Mouse (Mus musculus) retina, postnatal 1 day (tissue): ENCODE results near the gene Cop1.

Experiments used
- DNase-seq: peaks from one replicate; pipeline ENCODE4 v3.0.0-alpha.2; 2012

Cop1 gene

DNA sequence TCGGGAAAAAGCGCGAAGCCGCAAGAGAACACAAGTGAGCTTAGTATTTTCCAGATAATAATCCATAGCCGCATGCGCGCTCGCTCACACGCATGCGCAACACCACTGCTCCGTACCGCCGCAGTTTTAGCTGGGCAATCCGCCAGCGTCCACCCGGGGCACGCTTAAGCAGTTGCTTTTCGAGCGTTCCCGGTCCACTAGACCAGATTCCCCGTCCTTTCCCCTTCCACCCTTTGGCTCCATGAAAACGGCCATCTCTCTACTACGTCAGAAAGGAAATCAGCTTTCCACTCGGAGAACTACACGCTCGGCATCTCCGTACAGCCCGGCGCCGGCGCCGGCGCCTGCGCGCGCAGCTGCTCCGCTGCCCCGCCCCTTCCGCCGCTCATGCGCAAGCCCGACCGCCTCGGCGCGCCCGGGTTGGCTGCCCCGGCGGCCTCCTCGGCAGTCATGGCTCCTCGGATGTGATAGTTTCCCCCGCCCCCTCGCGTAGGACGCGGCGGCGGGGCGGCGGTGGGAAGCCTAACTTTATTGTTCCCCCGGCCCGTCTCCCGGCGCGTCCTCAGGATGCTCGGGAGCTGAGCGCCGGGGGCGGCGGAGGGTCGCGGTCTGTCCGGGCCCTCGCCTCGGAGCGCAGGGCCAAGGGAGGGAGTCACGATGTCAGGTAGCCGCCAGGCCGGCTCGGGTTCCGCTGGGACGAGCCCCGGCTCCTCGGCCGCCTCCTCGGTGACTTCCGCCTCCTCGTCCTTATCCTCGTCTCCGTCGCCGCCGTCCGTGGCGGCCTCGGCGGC is at the start of gene Cop1:
Cop1 (plus strand) TSS at position 540 of the 791 bp plus-strand sequence.
- peak; percentile 96 for DNase-seq

DNA sequence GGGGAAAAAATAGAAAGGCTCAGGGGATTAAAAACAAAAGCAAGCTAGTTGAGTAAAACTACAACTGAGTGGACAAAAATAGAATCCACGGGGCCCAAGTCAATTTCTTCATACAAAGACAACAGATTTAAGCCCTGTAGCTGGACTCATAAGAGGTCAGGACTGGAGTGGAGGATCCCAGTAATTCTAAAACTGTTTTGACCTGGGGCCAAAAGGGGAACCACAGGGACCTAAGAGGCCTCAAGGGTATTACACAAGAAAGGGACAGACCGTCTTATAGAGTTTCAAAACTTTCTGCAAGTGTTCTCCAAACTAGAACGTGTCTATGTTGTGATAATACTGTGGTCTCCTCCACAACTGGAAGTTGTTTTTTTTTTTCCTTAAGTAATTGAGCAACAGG is 45.4 kb upstream of the Cop1 start:
- no peak for DNase-seq

DNA sequence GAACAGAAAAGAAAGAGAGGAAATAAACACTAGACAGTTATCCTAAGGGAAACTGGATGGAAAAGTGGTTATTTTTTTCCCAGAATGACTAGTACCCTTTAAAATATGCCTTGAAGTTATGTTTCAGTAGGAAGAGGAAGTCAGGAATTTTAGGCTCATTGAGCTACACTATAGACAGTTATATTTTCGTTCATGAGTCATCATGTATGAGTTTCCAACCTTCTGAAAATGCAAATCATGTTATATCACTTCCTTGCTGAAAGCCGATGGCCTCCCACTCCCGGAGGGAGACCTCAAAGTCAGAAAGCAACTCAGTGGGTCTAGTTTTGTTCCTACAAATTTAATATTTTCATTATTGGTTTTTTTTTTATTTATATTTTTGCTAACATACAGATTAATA is 33.5 kb upstream of the Cop1 start:
- no peak for DNase-seq

DNA sequence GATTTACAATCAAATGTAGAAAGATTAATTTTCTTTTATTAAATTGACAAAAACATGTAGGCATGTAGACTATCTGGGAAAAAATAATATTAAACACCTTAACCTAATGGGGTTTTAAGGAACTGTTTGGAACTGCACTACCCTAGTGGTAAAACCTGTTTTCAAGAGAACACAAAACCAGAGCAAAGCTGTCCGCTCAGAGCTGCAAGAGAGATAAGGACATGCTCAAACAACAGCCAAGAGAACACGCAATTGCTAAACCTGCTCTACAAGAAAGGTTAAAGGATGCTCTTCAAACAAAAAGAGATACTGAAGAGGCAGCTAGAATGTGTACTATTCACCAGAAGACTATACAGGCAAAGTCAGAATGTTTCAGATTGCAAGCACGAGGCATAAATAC is 32.5 kb upstream of the Cop1 start:
- no peak for DNase-seq

DNA sequence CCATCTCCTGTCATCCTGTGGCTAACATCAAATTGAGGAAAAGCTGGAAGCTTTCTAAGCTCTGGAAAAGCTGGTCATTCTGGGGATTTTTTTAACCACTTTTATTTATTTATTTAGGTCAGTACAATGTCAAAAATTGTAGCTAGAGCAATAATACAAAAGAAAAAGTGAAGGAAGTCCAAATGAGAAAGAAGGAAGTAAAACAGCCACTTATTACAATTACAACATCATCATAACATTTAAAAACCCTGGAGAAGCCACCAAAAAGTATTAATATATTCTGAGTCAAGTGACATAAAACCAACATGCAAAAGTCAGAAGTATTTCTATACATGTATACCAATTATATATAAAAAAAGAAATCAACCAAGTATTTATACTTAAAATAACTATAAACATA is 30.9 kb upstream of the Cop1 start:
- no peak for DNase-seq

DNA sequence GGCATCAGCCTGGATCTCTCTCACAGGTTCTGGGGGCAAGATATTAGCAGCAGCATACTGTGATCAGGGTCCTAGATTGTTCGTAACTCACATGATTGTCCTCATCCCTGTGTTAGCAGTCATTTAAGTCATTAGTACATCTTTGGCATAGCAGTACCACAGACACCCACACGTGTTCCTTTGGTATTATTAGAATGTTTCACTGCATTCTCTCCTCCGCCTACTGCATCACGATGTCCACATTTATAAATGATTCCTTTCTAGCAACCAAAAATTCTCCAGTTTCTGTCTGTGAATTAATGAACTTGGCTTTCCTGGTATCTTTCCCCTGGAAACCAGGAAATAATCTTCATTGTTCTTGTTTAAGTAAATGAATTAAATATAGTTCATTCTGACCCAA is 20.4 kb upstream of the Cop1 start:
- DNase-seq, result no peak

DNA sequence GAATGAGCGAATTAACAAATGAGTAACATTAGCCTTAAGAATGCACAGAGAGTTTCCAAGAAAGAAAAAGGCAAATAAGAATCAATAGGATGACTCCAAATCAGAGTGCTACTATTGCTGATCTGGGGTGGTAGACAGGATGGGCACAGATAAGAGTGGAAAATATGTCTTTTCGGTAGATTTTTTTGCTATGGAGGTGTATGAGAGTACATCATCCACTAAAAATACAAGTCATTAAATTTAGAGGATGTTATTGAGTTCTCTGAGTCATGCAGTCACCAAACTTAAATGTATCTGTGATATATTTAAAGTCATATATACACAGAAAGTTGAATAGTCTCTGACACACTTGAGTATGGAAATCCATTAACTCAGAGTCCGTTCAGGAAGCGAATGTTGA is 14.7 kb upstream of the Cop1 start:
- DNase-seq, result no peak

DNA sequence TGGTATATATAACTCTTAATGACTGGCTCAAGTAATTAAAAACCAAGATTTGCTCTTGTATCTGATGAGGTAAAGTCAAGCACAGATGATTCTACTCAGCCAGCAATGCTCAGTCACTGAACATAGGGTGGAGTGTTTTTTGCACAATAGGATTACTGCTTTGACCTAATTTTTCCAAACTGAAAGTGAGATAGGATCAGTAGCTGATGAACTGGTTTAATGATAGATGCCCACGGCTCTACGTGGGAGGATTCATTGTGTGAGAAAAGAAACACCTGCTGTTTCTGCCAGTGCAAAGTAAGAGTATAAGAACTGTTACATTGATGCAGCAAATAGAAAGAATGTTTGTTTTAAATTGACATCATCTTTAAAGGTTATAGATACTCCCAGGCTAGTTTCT is 10.1 kb upstream of the Cop1 start:
- peak; percentile 71 for DNase-seq

DNA sequence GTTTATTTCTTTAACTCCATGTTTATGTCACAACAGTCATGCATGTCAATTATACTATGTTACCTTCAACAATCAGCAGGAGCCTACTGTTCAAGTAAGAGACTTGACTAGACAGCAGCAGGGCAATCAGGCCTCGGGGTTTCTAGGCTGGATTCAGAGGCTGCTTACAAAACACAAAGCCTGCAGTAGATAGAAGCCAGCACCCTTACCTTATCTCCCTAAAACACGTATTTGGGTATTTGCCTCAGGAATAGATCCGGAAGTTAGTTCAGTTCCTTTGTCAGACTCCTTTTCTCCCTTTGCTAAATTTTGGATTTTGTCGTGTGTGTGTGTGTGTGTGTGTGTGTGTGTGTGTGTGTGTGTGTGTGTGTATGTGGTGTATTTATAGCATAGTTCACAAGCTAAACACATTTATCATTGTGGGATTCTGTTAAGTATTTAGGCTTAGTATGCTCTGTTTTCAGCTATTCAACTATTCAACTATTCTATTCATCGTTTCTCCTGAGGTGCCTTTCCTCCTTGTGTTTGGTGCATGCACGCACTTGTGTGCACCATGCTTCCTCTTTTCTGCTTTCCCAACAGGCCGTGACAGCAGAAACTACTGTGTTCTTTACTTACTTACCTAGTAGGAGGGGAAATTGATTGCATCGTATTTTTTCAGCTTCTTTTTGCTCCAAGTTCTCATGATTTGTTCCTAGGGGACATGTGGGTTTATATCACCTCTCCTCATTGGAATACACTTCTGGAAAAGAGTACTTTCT is 6.9 kb upstream of the Cop1 start:
- no peak for DNase-seq

DNA sequence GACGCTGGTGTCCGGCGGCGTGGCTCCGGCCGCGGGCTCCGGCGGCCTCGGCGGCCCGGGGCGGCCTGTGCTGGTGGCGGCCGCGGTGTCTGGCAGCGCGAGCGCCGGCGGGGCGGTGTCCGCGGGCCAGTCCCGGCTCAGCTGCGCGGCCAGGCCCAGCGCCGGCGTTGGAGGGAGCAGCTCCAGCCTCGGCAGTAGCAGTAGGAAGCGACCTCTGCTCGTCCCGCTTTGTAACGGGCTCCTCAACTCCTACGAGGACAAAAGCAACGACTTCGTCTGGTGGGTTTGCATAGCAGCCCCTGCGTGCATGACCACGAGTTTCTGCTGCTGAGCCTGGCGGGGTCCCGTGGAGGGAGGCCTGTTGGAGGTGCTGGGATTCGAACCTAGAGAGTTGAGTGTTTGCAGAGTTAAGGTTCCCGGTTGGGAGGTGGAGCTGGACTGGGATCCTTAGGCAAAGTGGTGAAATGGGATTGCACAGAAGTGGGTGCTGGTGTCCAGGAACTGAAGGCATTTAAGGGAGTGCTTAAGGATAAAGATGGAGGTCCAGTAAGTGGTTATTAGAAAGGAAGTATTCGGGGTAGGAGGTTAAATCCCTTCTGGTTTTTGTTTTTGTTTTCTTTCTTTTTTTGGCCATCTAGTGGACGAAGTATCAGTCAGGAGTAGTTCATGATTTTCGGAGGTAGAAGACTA is 597 bp downstream of the Cop1 start:
- DNase-seq, result peak; percentile 50

DNA sequence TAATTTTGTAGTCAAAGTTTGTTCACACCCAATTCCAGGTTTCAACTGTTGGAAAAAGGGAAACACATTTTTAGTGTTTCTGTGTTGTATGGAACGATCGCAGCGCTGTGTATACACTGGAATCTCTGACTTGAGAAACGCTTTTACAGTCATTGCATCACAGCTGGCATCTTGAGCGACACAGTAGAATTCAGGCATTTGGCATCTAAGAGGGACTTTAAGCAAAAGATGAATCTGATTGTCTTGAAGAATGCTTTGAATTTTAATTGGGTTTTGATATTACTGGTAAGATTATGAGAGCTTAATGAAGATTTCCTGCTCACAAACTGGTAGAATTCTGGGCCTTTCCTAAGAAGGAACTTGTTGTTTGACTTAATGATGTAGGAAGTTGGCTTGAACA is 1.3 kb downstream of the Cop1 start:
- DNase-seq, result no peak

DNA sequence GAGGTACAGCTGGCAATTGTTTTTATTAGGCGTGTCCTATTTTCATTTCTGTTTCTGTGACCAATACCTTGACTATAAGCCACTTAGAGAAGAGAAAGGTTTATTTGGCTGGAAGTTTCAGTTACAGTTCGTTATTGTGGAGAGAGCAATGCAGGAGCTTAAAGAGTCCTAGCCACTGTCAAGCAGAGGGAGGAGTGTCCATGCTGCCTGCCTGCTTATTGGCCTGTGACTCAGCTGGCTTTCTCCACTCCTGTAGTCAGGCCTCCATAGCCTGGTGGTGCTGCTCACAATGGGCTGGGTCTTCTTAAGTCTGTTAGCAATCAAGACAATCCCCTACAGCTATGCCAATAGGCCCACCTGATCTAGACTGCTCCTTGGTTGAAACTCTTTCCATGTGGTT is 2.4 kb downstream of the Cop1 start:
- no peak for DNase-seq

DNA sequence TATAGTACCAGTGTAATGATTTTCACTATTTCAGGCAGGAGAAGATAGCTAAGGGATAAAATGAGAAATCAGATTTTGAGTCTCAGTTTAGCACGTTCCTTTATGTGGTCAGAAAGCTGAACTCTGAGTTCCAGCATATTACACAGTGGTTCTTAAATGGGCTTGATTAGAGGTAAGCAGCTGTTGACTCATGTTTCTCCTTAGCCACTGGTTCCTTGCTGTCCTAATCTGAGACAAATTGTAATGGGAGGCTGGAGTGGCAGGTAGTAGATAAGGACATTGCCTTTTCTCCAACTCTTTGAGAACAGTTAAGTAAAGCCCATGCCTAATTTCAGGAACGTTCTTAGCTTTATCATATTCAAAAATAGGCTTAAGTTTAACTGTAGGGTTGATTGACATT is 3.6 kb downstream of the Cop1 start:
- no peak for DNase-seq

DNA sequence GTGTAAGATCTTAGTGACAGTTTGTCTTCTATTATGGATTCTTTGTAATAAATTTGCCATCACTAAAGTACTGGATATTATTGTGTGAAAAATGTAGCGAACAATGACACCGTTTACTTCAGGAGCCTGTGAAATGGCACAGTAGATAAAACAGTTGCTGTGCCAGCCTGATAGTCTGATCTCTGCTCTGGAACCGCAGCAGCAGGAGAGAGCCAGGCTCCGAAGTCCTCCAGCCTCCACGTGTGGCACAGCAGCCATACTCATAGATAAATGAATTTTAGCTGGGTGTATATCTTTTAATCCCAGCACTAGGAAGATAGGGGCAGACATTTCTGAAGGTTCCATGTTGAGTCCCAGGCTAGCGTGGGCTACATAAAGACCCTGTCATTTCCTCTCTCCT is 6.0 kb downstream of the Cop1 start:
- no peak for DNase-seq

DNA sequence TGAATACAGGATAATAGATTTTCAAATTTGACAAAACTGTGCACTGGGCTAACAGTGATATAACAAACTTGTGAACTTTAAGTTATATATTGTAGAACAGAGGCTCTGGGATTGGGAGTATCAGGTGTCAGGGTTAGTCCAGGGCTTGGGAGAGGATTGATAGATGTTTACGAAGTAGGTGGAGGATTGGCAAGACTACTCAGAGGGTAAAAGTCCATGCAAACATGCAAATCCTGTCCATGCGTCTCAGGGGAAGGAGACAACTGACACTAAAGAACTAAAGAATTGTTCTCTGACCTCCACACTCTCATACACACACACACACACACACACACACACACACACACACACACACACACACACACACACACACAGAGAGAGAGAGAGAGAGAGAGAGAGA is 18.2 kb downstream of the Cop1 start:
- DNase-seq, result no peak

DNA sequence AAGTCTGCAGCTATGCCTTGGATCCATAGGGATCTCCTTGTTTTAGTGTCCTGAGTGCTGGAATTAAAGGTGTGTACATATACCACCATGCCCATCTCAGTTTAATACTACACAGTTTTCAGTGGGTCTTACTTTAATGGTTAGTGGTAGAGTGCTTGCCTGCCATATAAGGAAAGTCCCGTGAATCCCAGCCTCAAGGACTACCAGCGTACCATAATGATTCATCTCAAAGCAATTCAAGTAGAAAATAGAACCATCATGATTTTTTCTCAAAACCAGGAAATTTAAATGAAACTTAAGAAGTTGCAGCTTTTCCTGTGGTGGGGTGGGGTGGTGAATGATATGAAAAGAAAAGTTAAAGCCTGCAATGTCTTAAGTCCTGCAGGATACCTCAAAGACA is 21.0 kb downstream of the Cop1 start:
- no peak for DNase-seq

DNA sequence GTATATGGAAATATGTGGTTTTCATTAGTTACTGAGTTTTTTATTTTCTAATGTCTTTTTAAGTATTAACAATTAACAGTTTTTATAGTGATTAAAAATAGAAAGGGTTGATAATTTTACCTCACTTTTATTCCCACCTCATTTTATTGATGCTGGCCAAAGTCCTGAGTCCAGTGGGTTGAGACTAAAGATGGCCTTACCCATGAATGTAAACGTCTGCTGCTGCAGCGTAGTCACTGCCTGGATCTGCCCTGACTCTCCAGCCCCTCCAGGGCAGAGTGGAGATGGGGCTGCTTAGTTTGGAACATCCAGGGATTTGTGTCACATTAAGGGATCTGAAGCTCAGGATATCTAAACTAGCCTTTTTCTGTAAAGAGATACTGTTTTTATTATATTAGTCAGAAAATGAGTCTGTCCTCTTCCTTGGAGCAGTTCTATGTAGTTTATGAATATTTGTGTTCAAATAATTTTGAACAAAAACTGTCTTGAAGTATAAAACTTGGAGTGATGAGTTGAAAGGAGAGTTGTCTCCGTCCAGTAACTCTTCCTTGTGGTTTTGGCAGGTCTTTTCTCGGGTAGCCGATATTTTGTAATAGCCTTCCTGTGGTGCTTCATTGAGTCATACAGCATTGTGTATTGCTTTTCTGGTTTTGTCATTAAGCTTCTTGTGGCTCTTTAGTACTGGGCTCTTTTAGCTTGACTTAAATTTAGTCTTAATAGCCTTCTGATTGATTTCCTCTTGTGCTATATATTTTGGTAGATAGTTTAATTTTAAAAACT is 23.0 kb downstream of the Cop1 start:
- DNase-seq, result no peak

DNA sequence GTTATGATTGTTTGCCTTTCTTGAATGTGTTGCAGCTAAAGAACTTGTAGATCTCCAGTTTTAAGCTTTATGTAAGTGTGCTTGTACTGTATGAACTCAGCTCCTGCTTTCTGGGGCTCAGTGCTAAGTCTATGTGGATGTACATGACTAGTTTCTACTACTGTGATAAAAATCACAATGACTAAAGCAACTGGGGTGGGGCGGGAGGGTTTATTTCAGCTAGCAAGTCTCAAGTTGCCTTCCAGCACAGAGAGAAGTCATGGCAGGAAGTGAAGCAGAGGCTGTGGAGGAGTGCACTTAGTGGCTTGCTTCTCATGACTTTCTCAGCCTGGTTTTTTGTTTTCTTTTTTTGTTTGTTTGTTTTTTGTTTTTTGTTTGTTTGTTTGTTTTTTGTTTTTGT is 24.4 kb downstream of the Cop1 start:
- DNase-seq, result no peak

DNA sequence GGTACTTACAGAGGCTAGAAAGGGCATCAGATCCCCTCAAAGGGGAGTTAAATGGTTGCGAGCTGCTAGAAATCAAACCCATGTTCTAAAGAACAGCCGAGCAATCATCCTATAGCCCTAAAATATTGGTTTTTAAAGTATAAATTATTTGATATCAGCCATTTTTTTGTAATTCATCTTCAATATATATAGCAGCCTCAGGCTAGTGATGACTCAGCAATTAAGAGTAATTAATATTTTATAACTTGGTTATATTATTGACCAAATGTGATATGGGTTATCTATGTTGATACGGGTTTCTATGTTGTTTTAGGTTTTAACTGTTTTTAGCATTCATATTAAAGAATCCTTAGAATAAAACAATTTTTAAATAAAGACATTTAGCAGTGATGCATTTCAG is 31.7 kb downstream of the Cop1 start:
- DNase-seq, result no peak

DNA sequence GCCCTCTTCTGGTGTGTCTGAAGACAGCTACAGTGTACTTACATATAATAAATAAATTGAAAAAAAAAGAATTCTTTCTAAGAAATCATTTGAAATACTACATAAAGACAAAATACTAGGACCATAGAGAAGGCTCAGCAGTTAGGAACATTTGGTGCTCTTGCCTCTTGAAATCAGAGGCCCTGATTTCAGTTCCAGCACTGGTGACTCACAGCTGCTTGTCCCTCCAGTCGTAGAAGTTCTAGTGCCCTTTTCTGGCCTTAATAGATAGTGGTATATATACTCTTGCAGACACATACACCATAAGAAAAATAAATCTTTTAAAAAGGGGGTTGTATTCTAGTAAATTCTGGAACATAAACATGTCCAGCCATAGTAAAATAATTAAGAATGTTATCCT is 48.0 kb downstream of the Cop1 start:
- no peak for DNase-seq

DNA sequence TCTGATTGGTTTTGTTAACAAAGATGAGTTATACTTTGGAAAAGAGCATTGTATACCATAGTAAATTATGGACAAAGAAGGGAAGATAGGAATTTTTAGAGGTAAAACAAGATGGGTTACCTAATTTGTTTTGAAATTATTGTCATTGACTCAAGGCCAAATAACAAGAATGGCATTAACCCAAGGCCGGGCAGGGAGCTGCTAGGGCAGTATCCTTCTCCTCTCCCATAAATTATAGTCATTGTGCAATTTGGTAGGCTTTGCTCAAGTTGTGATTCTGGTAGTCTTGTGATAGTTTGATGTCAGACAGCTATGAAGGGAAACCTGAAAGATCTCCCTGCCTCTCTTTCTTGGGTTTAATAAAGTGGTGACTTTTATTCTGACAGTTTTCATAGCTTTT is 49.7 kb downstream of the Cop1 start:
- DNase-seq, result no peak

DNA sequence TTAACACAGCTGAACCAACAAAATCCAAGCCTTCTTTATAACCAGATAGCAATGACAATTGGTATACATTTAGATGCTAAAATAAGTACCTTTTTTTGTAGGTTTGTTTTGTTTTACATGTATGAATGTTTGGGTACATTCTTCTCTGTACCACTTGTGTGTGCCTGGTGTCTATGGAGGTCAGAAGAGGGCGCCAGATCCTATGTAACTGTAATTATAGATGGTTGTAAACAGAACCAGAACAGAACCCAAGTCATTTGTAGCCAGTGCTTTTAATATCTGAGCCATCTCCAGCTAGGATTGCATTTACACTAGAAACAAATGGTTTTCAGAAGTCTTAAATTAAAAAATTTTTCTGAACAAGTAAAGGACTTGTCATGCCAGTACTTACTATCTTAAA is 54.7 kb downstream of the Cop1 start:
- DNase-seq, result peak; percentile 18

DNA sequence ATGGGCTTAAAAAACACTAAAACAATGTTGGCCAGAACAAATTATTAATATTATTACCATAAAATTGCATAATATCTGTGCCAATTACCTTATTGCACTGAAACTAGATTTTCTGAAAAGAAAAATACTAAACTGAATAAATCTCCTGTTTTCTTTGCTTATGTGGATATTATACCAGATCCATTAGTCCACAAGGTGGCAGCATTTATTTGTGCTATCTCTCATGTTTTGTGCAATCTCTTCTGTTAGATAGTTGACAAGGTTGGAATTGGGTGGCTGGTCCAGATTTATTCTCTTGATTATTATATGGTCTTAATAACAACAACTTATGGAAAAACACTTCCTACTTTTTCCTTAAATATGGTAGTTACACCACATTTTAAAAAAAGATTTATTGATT is 58.1 kb downstream of the Cop1 start:
- DNase-seq, result peak; percentile 53
